Mouse (Mus musculus): ENCODE measurements around the gene Flywch2. TPM values are rescaled to one million over a fixed set of nuclear protein-coding genes. Genes with fewer than 3 reads are reported as not detected.

The Flywch2 gene
- polyA plus RNA-seq, 2 experiments, result 41.2 to 46.3 TPM

DNA sequence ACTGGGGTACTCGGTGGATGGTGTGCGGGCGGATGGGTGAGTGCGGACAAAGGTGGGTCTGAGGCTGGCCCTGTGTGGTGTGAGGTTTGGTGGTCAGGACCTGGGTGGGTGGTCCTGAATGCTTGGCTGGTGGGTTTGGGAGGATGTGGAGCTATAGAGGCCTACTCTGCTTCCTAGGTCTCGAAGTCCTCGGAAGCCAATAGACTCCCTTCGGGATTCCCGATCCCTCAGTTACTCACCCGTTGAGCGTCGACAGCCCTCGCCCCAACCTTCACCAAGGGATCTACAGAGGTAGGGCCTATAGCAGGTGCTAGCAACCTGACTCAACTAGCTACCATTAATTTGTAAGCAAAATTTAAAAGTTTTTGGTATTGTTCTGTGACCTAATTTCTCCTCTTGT, 37.7 kb upstream of the Flywch2 start:
- no peak for TF ChIP-seq POLR2A (IDR thresholded peaks at IDR 0.05; ENCODE audit: borderline replicate concordance, extremely low read depth, insufficient read depth, insufficient read length)
- peaks cover 11% of the 10 kb centered on the region for H3K4me1 ChIP-seq (ENCODE audit: control insufficient read depth, insufficient read depth, low read length)
- H3K9ac ChIP-seq (ENCODE audit: low read depth, low read length, severe bottlenecking), result no peak overlapping the region
- H3K4me2 ChIP-seq (replicated peaks; ENCODE audit: low read depth, low read length, severe bottlenecking), result no peak overlapping the region
- WGBS, result 94% methylated on average over 12 of the region's 12 CpGs
- H3K27ac ChIP-seq (replicated peaks; ENCODE audit: low read depth, low read length), result no peak overlapping the region
- H3K27me3 ChIP-seq (ENCODE audit: control insufficient read depth, insufficient read depth, low read length), result no peaks in the 10 kb centered on the region
- no peak overlapping the region for H3K4me3 ChIP-seq (replicated peaks; ENCODE audit: low read length)
- peaks cover 14% of the 10 kb centered on the region for H3K9me3 ChIP-seq (ENCODE audit: control insufficient read depth, low read length)
- ATAC-seq (ENCODE audit: low FRiP score, low read depth) (no peak), DNase-seq (ENCODE audit: low spot score) (no peak)
- peaks cover 85% of the 10 kb centered on the region for H3K36me3 ChIP-seq (ENCODE audit: control insufficient read depth, insufficient read depth, low read length)

- no peak for DNase-seq (ENCODE audit: low spot score)
- TF ChIP-seq POLR2A (IDR thresholded peaks at IDR 0.05; ENCODE audit: borderline replicate concordance, extremely low read depth, insufficient read depth, insufficient read length), result no peak
- H3K27ac ChIP-seq (replicated peaks; ENCODE audit: low read depth, low read length), result no peak overlapping the region
- no peak overlapping the region for H3K9ac ChIP-seq (ENCODE audit: low read depth, low read length, severe bottlenecking)
- peaks cover 91% of the 10 kb centered on the region for H3K36me3 ChIP-seq (ENCODE audit: control insufficient read depth, insufficient read depth, low read length)
- peaks cover 11% of the 10 kb centered on the region for H3K4me1 ChIP-seq (ENCODE audit: control insufficient read depth, insufficient read depth, low read length)
- no peaks in the 10 kb centered on the region for H3K27me3 ChIP-seq (ENCODE audit: control insufficient read depth, insufficient read depth, low read length)
- no peak overlapping the region for H3K4me2 ChIP-seq (replicated peaks; ENCODE audit: low read depth, low read length, severe bottlenecking)
- peaks cover 20% of the 10 kb centered on the region for H3K9me3 ChIP-seq (ENCODE audit: control insufficient read depth, low read length)
- 83% methylated on average over 16 of the region's 16 CpGs for WGBS
- ATAC-seq (ENCODE audit: low FRiP score, low read depth), result no peak
- H3K4me3 ChIP-seq (replicated peaks; ENCODE audit: low read length), result no peak overlapping the region
These were observed 37.1 kb upstream of the Flywch2 start for GRCm38 (mm10) chr17:23823018-23823417.

DNA sequence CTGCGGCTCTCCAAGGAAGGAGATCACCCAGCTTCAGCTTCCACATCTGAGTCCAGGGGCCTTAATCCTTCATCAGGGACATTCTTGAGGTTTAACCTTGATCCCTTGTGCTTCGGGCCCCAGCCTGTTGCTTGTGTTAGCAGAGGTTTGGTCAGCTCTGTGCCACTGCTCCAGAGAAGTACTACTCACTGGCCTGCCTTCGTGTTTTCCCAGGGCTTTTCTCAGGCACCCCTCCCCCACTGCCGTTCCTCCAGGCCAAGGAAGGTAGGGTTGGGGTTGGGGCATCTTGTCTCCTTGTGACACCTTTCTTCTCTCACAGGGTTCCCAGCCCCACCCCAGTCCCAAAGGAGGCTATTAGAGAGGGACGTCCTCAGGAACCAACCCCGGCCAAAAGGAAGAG, 36.2 kb upstream of the Flywch2 start:
- WGBS, result 70% methylated on average over 6 of the region's 6 CpGs

DNA sequence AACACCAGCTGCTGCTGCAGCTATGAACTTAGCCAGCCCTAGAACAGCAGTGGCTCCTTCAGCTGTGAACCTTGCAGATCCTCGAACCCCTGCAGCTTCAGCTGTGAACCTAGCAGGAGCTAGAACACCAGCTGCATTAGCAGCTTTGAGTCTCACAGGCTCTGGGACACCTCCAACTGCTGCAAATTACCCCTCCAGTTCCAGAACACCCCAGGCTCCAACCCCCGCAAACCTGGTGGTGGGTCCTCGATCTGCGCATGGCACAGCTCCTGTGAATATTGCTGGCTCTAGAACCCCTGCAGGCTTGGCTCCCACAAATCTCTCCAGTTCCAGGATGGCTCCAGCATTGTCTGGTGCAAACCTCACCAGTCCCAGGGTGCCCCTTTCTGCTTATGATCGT, 34.9 kb upstream of the Flywch2 start:
- H3K9me3 ChIP-seq (ENCODE audit: control insufficient read depth, low read length), result peaks cover 39% of the 10 kb centered on the region
- H3K4me2 ChIP-seq (replicated peaks; ENCODE audit: low read depth, low read length, severe bottlenecking), result no peak overlapping the region
- no peak for TF ChIP-seq POLR2A (IDR thresholded peaks at IDR 0.05; ENCODE audit: borderline replicate concordance, extremely low read depth, insufficient read depth, insufficient read length)
- no peaks in the 10 kb centered on the region for H3K27me3 ChIP-seq (ENCODE audit: control insufficient read depth, insufficient read depth, low read length)
- ATAC-seq (ENCODE audit: low FRiP score, low read depth) (no peak), DNase-seq (ENCODE audit: low spot score) (no peak)
- H3K27ac ChIP-seq (replicated peaks; ENCODE audit: low read depth, low read length), result no peak overlapping the region
- H3K4me3 ChIP-seq (replicated peaks; ENCODE audit: low read length), result no peak overlapping the region
- H3K36me3 ChIP-seq (ENCODE audit: control insufficient read depth, insufficient read depth, low read length), result peaks cover 100% of the 10 kb centered on the region
- 97% methylated on average over 5 of the region's 5 CpGs for WGBS
- no peaks in the 10 kb centered on the region for H3K4me1 ChIP-seq (ENCODE audit: control insufficient read depth, insufficient read depth, low read length)
- no peak overlapping the region for H3K9ac ChIP-seq (ENCODE audit: low read depth, low read length, severe bottlenecking)

More for the DNA sequence above, 36.2 kb upstream of the Flywch2 start:
- Histone ChIP-seq H3K4me1 (ENCODE audit: control insufficient read depth, insufficient read depth, low read length) (peaks cover 1% of the 10 kb centered on the region; the same call in 1 of the 2 replicates), H3K9me3 (ENCODE audit: control insufficient read depth, low read length) (peaks cover 27% of the 10 kb centered on the region), H3K36me3 (ENCODE audit: control insufficient read depth, insufficient read depth, low read length) (peaks cover 100% of the 10 kb centered on the region), H3K4me2 (replicated peaks; ENCODE audit: low read depth, low read length, severe bottlenecking) (no peak overlapping the region), H3K4me3 (replicated peaks; ENCODE audit: low read length) (no peak overlapping the region), H3K9ac (ENCODE audit: low read depth, low read length, severe bottlenecking) (no peak overlapping the region), H3K27ac (replicated peaks; ENCODE audit: low read depth, low read length) (no peak overlapping the region), H3K27me3 (ENCODE audit: control insufficient read depth, insufficient read depth, low read length) (no peaks in the 10 kb centered on the region)
- no peak for TF ChIP-seq POLR2A (IDR thresholded peaks at IDR 0.05; ENCODE audit: borderline replicate concordance, extremely low read depth, insufficient read depth, insufficient read length)
- no peak for ATAC-seq (ENCODE audit: low FRiP score, low read depth)
- DNase-seq (ENCODE audit: low spot score), result no peak

DNA sequence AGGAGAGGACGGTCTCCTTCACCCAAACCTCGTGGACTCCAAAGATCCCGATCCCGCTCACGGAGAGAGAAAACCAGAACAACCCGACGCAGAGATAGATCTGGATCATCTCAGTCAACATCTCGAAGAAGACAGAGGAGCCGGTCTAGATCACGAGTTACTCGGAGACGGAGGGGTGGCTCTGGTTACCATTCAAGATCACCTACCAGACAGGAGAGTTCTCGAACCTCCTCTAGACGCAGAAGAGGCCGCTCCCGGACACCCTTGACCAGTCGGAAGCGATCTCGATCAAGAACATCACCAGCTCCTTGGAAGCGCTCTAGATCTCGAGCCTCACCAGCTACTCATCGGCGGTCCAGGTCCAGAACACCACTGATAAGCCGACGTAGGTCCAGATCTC, 33.4 kb upstream of the Flywch2 start:
- Histone ChIP-seq H3K27ac (replicated peaks; ENCODE audit: low read depth, low read length) (no peak overlapping the region), H3K4me2 (replicated peaks; ENCODE audit: low read depth, low read length, severe bottlenecking) (no peak overlapping the region), H3K27me3 (ENCODE audit: control insufficient read depth, insufficient read depth, low read length) (no peaks in the 10 kb centered on the region), H3K4me1 (ENCODE audit: control insufficient read depth, insufficient read depth, low read length) (no peaks in the 10 kb centered on the region), H3K4me3 (replicated peaks; ENCODE audit: low read length) (no peak overlapping the region), H3K36me3 (ENCODE audit: control insufficient read depth, insufficient read depth, low read length) (peaks cover 99% of the 10 kb centered on the region), H3K9me3 (ENCODE audit: control insufficient read depth, low read length) (peaks cover 49% of the 10 kb centered on the region), H3K9ac (ENCODE audit: low read depth, low read length, severe bottlenecking) (no peak overlapping the region)
- TF ChIP-seq POLR2A (IDR thresholded peaks at IDR 0.05; ENCODE audit: borderline replicate concordance, extremely low read depth, insufficient read depth, insufficient read length), result no peak
- no peak for ATAC-seq (ENCODE audit: low FRiP score, low read depth)
- 97% methylated on average over 25 of the region's 25 CpGs for WGBS
- DNase-seq (ENCODE audit: low spot score), result no peak

GRCm38 (mm10) chr17:23818579-23818978, 32.7 kb upstream of the Flywch2 start:
- no peak overlapping the region for H3K27ac ChIP-seq (replicated peaks; ENCODE audit: low read depth, low read length)
- no peaks in the 10 kb centered on the region for H3K4me1 ChIP-seq (ENCODE audit: control insufficient read depth, insufficient read depth, low read length)
- peaks cover 99% of the 10 kb centered on the region for H3K36me3 ChIP-seq (ENCODE audit: control insufficient read depth, insufficient read depth, low read length)
- H3K9ac ChIP-seq (ENCODE audit: low read depth, low read length, severe bottlenecking), result no peak overlapping the region
- H3K9me3 ChIP-seq (ENCODE audit: control insufficient read depth, low read length), result peaks cover 49% of the 10 kb centered on the region
- no peak overlapping the region for H3K4me2 ChIP-seq (replicated peaks; ENCODE audit: low read depth, low read length, severe bottlenecking)
- WGBS, result 98% methylated on average over 8 of the region's 8 CpGs
- DNase-seq (ENCODE audit: low spot score) (no peak), ATAC-seq (ENCODE audit: low FRiP score, low read depth) (no peak)
- H3K27me3 ChIP-seq (ENCODE audit: control insufficient read depth, insufficient read depth, low read length), result no peaks in the 10 kb centered on the region
- no peak overlapping the region for H3K4me3 ChIP-seq (replicated peaks; ENCODE audit: low read length)
- no peak for TF ChIP-seq POLR2A (IDR thresholded peaks at IDR 0.05; ENCODE audit: borderline replicate concordance, extremely low read depth, insufficient read depth, insufficient read length)

Measured in limb, embryonic 14.5 days (tissue).